Mouse (Mus musculus) cerebellum, adult 8-10 months (tissue): ENCODE data around the gene Gm21915.

Experiments used
- DNase-seq: peaks from one replicate; pipeline ENCODE4 v3.0.0; 2022

Gm21915 gene

GRCm38 (mm10) chr9:40671323-40671930 lies 1.0 kb downstream of the Gm21915 start:
- no peak for DNase-seq

DNA sequence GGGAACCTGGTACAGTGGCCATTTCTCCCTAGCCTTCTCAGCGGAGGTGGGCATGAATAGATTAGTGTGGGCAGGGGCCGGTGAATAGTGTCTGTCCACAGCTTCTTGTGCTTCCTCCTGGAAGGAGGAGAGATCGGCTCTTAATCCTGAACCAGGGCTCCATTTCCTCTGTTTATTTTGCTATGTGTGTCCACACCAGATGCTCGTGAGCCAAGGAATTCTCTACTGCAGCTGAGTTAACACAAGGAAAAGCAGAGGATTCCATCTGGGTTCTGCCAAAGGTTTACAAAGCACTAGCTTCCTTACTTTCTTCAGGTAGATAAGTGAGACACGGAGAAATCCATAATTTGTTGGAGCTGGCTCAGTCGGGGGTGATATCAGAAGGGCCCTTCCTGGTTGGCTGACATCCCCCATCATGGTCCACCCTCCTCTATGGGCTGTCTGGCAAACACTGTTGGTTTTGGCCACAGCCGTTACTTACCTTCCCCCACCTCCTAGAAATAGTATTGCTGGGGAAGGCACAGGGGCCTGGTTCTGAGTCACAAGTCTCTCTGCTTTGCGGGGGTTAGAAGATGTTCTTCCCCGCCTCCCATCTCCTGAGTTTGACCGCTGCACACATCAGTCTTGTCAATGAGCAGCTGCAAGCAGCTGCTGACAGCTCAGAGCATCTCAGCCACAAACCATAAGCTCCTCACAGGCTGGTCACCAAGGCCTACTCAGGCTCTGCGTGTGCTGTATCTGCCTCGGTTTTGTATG lies 5.0 kb downstream of the Gm21915 start:
- DNase-seq: no peak

DNA sequence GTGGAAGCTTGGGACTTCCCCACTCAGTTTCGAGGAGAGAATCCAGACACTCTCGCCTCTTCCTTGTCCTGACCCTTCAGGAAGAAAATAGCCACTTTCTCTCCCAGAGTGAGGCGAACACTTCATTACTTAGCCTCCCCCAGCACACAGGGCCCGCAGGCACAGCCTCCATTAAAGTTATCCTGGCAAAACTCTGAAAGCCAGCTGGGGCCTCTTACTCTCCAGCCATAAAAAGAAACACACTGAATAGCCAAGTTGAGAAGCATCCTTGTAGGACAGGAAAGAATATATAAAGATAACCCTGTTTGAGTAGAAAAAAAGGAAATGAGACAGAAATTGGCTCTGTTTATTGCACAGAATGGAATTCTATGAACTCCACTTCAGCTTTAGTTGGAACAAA lies 8.2 kb downstream of the Gm21915 start:
- DNase-seq: no peak

- DNase-seq: peak; percentile 55
Measured at GRCm38 (mm10) chr9:40685801-40686420, 15.5 kb downstream of the Gm21915 start, which contains the start of gene Clmp. TSS of gene Clmp (plus strand) at chr9:40685962.

GRCm38 (mm10) chr9:40686421-40686899 lies 16.0 kb downstream of the Gm21915 start:
- peak; percentile 53 for DNase-seq

DNA sequence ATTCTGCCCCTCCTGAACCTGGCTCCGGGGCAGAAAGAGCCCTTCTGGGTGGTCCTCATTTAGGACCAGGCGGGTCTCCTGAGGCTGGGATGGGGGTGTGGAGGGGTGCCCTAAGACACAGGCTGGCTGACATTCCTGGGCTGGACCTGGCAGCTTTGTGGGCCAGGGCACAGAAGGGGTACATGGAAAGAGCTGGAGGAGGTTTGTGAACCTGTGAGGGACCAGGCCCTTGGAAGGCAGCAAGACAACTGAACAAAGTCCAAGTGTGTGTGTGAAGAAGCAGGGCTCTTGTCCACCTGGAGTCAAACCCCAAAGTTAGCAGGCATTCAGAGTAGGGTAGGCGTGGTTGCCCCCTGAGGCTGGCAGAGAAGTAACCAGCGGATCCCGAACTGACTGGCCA lies 16.6 kb downstream of the Gm21915 start:
- no peak for DNase-seq

DNA sequence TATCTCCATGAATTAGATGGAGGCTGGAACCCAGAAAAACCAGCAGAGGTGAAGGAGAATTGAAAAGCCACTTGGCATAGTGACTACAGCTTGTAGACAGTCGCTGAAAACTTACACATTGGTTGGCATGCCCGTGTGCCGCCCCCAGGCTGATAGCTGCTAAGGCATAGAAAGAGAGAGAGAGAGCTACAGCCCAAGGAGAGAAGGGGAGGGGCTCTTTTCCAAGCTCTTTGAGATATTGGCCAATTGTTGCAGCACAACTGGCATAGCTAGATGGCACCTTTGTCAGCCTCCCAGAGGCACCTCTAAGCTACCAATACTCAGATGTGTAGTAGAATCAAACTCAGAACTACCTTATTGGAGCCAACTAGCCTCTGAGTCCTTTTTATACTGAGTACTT lies 17.1 kb downstream of the Gm21915 start:
- no peak for DNase-seq

- no peak for DNase-seq
Measured at GRCm38 (mm10) chr9:40690511-40690910, 20.1 kb downstream of the Gm21915 start.

DNA sequence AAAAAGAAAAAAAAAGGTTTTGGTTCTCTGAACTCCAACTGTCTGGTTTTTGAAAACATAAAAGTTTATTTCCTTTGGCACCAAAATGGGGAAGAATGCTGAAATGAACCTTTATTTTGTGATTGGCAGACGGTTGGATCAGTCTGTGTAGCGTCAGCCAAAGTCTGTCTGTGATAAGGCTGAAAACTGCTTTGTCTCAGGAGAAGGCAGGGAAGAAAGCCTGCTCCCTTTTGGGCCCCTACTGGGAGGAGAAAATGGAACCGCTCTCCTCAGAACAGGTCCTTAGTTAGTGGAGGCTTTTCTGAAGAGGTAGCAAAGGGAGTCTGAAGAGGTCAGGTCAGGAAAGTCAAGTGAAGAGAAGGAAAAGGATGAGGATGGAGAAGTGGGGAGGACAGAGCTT lies 22.6 kb downstream of the Gm21915 start:
- DNase-seq: no peak

- DNase-seq: peak; percentile 52
Measured at GRCm38 (mm10) chr9:40693768-40694167, 23.4 kb downstream of the Gm21915 start.

DNA sequence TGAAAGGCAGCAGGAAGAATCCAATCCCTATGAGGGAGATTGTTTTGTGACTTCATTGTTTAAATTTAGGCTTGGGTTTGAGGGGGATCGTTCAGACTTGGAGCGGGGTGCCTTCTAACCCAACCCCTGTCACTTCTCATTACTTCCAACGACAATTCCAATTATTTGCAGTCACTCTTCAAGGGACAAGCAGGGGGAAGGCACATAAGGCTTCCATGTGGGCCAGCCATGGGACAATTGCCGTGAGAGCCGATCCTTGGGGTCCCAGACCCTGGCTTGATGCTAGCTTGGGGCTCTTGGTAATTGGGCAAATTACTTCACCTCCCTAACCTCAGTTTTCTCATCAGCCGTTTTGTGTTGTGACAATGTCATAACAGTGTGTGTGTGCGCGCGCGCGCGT lies 23.9 kb downstream of the Gm21915 start:
- DNase-seq: no peak

DNA sequence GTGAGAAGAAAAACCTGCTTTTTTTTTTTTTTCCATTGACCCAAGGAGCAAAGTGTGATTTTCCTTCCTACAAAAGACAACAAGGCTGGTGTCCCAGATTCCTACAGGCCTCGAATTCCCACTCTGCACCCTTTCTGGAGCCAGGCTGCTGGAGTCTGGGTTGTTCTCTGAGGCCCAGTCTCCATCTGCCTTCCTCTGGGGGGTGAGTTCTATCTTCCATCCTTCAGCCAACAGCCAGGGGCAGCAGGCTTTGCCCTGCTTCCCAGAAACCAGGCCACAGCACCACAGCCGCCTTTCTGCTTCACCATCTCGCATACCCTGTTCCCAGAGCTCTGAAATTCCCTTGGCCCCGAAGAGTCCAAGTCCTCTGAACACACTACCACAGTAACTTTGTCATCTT lies 25.7 kb downstream of the Gm21915 start:
- no peak for DNase-seq

GRCm38 (mm10) chr9:40699194-40699593 lies 28.8 kb downstream of the Gm21915 start:
- no peak for DNase-seq

GRCm38 (mm10) chr9:40700253-40700652 lies 29.8 kb downstream of the Gm21915 start:
- no peak for DNase-seq

- no peak for DNase-seq
Measured at GRCm38 (mm10) chr9:40704364-40705276, 34.2 kb downstream of the Gm21915 start.

DNA sequence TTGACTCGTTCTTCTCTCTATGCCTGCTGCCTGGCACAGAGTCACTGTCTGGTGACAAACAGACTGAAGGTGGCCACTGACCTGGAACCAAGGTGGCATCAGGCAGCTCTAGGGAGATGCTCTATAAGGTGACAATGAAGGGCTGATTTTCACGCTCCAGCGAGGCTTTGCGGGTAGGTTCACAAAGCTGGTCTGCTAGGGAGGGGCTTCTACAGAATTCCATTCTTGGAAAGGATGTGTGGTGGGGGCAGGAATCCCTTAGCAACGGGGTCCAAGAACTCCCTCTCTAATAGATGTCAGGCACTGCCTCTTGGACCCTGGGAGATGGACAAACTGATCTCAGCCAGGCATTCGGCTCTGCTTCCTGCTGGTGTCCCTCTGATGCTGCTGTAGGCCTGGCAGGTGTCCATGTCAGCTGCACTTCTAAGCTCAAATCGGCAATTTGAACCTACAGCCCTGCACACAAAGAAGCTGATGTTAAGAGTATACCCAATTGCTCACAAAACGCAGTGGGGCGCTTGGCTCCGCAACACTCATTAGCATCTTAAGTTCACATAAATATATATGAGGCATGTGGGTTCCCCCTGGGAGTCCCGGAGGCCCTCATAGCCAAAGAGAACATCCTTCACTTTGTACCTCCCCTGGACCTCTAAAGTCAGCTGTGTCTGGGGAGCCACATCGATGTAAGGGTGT lies 38.2 kb downstream of the Gm21915 start:
- no peak for DNase-seq

DNA sequence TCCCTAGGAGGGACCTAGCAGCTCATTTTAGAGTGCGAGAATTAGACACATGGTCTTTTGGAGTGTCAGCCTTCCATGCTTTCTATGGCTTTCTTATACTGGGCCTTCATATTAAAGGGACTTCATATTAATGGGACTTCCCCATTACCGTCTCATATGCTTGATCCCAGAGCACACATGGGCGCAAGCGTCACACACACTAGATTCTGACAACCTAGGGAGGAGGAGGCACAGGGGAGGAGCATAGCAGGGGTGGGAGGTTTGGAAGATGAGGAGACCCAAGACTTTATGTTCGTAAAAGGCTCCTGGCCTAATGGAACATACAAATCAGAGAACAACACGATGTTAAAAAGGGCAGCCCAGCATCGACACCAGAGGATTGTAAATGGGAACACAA lies 38.7 kb downstream of the Gm21915 start:
- no peak for DNase-seq

DNA sequence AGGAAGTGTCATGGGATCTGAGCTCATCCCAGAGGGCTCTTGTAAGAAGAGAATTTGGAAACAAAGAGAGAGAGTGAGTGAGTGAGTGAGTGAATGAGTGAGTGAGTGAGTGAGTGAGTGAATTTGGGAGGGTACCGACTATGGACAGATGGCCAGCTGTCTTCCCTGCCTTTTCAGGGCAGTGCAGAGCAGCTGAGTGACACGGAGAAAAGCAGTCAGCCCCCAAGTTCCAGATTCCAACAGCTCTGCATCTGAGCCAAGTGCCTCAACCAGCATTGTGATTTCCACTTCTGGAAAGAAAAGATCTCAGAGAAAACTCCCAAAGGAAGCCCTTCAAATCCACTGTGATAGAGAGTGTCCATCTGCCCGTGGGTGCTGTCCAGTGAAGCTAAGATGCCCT lies 39.2 kb downstream of the Gm21915 start:
- no peak for DNase-seq

DNA sequence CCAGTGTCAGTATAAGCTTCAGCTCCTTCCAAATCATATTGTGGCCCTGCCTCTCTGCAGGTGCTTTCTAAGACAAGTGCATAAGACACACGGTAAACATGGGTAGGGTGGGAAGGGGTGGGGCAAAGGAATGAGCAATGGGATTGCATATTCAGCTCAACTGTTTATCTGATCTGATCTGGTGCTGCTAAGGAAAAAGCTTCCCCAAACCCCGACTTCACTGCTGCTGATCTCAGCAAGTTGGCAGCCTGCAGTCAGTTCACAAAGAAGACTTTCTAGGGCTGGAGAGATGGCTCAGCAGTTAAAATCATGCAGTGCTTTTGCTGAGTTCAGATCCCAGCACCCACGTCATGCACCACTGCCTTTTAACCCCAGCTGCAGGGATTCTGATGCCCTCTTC lies 39.6 kb downstream of the Gm21915 start:
- DNase-seq: no peak

- DNase-seq: no peak
Measured at GRCm38 (mm10) chr9:40711654-40712053, 41.2 kb downstream of the Gm21915 start.

GRCm38 (mm10) chr9:40717182-40717874 lies 46.9 kb downstream of the Gm21915 start:
- no peak for DNase-seq

GRCm38 (mm10) chr9:40717875-40718185 lies 47.4 kb downstream of the Gm21915 start:
- no peak for DNase-seq
